Mouse (Mus musculus) small intestine, adult 2 months (tissue): ENCODE results near the gene Tmem209.

Experiments
- CTCF ChIP-seq: fragments of 200-500 bp; IDR thresholded peaks from 2 replicates; pipeline ENCODE4 v1.5.1; 2012; ENCODE audit warnings: low read depth, mild to moderate bottlenecking, control low read depth, inconsistent platforms, low read length, moderate library complexity, mixed read lengths; ENCODE audit not compliant: insufficient replicate concordance, insufficient read length; ENCODE audit errors: extremely low read depth
- POLR2A ChIP-seq: fragments of 200-500 bp; IDR thresholded peaks from 2 replicates; pipeline ENCODE4 v1.6.1; 2012; ENCODE audit warnings: low read depth, mild to moderate bottlenecking, control low read depth, inconsistent platforms, low read length, moderate library complexity

GRCm38 (mm10) chr6:30476025-30476765 lies 33.4 kb downstream of the Tmem209 start:
- no peak for TF ChIP-seq CTCF
- TF ChIP-seq POLR2A: no peak
